Mouse (Mus musculus) kidney, postnatal 25 days (tissue): Measurements from ENCODE around the gene Plxdc1.
A peak's percentile ranks its signal among the peaks of the same experiment; 100 is the strongest.

Experiments
- DNase-seq, 2 experiments: peaks; one replicate each; pipeline ENCODE4 v3.0.0; 2021; ENCODE audit warnings: mixed read lengths in 2 of 2

Plxdc1 gene

DNA sequence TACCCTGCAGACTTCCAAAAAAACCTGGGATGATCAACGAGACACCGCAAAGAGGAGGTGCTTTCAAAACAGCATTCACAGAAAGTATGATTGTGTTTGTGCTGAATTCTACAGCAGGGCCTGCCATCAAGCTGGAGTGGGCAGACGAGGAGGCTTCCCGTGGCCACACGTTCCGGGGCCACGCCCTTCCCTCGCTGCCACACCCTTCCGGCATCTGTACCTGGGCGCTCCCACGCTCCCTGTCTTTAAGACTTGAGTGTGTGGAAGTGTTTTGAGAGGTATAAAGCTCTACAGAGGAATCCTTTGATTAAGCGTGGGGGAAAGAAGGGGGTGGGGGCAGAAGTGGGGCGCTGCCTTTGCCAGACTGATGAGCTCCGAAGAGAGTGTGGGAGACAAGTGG, 73.1 kb downstream of the Plxdc1 start:
- DNase-seq, result no peak

DNA sequence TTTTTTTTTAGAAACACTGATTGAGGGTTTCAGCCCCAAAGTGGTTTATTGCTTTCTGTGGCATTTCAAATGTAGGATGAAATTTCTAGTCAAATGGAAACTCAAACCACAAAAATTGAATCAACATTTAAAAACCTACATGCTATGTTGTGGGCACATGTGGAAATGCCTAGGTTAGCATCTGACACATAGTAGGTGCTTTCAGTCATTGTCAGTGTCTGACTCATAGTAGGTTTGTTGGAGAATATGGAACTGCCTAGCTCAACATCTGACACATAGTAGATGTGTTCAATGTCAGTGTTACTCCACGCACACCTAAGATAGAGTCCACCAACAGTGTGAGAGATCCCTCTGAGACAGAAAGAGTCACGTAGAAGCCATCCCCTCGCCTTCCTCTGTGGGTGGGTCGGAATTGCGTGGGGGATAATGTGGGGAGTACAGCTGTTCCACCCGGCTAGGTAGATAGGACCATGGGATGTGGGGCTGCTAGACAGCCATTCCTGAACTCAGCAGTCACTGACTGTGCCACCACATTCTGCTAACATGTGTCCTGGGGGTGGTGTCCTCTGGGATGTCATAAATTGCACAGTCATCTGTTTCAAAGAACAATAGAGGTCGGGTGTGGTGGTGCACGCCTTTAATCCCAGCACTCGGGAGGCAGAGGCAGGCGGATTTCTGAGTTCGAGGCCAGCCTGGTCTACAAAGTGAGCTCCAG, 77.5 kb downstream of the Plxdc1 start:
- DNase-seq, result no peak

DNA sequence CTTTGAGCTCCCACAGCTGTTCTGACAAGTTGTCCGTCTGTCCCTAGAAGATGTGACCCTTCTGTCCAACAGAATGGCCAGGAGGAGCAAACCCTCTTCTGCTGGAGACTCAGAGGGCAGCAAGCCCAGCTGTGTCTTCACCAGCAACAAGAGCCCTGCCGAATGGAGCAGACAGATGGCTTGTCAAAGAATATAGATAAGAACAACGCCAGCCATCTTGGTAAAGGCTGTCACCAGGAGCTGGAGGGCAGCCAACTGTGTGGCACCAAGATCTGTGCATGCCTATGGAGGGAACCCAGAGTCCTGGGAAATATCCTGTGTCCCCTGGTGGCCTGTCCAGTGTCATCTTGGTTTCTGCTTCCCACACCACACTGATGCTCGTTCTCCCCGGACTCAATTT, 78.3 kb downstream of the Plxdc1 start:
- no peak for DNase-seq

DNA sequence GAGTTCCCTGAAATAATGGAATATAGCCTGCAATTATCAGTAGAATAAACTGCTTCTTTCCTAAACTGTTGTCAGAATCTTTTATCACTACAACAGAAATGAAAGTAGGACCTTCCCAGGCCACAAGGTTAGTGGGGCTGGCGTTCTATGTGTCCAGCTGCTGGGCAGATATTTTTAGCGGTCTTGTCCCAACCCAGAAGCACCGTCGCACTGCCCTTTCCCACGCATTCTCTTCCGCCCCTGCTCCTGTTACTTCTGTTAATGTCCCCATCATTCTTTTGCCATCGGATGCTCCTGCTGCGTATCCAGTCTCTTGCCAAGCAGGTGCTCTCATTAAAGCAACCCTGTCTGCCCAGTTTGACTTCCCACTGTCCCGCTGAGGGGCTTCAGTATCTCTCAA, 79.3 kb downstream of the Plxdc1 start:
- DNase-seq, result no peak

DNA sequence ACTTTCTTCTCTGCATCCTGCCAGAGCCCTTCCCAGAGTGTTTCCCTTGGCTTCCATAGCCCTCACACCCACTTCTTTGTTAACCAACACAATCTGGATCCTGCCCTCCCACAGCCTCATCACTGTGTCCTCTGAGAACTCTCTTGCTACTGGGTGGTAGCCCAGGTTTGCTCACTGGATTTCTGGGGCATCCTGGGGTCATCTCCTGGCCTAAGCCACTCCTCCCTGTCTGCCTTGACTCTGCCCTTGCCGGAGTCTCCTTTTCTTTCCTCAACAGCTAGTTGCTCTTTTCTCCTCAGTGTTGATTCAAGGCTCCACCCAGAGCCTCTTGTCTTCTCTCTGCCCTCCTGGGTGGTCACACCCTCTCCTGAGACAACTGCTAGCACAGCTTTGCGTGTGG, 80.3 kb downstream of the Plxdc1 start:
- no peak for DNase-seq

DNA sequence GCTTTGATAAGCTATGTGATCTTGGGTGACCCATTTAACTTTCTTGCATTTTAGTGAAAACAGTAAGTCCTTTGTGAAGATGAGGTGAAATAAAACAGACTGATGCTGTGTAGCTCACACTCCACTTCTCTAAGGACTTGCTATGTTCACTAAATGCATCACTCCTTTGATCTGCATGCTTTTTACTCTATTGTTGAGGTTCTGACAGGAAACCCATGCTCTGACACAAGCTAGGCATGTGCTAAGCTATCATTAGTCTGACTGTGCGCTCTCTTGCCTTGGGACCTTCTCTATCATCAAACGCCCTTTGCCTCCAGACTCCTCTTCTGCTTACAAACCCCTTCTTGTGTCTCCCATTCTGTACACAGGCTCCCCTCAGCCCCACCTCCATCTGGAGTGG, 80.7 kb downstream of the Plxdc1 start:
- DNase-seq, result no peak

DNA sequence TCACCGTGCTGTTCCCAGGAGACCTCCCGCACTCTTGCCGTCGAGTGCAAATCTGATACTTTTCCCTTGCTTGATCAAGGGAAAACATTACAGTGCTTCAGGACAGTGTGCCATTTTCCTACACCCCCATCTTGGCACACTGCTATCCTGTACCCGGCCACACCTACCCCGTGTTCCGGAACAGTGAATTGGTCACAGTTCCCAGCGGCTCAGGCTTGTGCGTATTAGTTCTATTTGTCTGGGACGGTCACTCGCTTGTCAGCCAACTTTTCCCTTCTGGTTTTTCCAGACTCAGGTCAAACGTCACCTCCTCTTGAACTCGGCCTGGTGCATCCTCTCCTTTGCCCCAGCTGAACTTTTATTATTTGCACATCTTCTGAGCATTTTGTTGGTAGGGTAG, 81.4 kb downstream of the Plxdc1 start:
- peak in 1 of 2 experiments; percentile 44 for DNase-seq

DNA sequence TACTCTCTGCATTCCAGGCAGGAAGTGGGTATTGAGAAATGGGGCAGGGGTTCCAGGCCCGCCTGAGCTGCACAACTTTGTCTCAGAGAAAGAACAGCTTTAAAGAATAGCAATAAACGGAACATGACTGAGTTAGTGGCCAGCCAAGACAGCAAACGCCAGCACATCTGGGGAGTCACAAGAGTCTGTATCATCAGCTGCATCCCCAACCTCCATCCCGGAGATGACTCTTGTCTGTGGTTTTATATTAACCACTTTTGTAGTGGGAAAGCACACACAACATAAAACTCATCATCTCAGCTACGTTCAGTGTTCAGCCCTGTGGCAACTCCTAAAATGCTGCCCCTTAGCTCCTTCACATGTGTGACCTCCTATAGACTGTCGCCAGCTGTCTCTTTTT, 84.4 kb downstream of the Plxdc1 start:
- no peak for DNase-seq

DNA sequence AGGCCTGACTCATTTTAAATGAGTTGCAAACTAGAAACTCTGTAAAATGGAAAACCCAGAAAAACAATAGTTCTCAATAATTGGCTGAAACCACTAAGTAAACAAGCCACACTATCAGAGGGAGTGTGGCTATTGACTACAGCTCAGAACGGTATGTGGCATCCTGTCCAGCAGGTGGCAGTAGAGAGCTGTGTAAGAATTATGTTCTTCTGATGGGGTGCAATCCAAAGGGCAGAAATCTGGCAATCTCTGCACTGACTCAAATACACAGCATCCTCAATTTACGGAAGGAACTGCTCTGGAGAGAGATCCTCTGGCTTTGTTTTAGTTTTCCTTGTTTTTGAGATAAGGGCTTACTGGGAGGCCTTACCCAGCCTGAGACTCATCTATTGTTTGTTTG, 86.4 kb downstream of the Plxdc1 start:
- peak; percentile 87 to 96 for DNase-seq

DNA sequence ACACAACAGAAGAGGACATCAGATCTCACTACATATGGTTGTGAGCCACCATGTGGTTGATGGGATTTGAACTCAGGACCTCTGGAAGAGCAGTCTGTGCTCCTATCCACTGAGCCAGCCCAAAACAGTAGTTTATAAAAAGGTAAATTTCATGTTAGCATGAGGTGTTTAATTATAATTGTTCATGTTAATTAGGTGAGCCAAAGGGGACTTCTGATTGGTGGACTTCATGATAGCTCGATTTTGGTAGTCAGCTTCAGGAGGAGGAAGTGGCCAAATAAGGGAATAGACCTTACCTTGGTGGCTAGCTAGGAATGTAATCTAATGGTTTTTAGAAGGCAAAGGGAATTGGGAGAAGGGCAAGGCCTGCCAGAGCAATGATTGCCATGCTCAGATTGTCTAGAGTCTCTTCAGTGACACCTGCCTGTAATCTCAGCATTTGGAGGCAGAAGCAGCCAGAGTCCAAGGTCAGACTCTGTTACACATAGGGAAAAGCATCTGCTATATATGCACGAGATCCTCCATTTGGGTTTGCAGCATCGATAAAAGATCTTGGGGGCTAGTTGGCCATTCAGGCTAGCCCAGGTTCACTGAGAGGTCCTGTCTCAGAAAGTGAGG, 88.6 kb downstream of the Plxdc1 start:
- no peak for DNase-seq

DNA sequence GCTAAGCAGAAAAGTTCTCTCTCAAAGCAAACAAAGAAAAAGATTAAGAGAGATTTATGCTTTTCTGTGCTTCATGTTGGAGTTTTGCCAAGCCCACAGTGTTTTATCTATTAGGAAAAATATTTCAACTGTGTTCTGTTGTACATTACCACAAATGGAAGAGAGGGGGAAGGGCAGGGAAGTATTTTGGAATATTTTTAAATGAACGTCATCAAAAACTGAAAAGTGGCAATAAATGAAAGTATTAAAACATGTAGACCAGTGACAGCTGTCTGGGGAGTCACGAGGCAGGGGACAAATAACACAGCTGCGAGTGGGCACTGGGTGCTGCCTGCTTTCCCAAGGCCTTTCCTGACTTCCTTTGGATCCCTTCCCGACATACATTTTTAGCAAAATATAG, 89.6 kb downstream of the Plxdc1 start:
- no peak for DNase-seq

DNA sequence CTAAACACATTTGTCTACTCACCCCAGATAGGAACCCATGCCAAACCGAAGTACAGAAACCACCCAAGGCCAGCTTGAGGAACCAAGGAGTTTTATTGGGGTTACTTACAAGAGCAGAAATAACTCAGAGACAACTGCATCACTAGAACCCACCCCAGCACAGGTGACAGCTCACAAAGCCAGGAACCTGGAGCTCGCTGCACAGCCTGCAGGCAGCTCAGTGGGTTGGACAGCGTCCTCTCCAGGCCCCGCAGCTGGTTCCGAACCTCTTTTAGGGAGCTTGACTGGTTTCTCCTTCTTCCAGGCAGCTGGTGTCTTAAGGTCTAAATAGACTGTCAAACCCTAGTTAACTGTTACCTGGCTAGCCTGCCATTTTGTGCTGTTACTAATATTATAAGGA, 94.4 kb downstream of the Plxdc1 start:
- no peak for DNase-seq

DNA sequence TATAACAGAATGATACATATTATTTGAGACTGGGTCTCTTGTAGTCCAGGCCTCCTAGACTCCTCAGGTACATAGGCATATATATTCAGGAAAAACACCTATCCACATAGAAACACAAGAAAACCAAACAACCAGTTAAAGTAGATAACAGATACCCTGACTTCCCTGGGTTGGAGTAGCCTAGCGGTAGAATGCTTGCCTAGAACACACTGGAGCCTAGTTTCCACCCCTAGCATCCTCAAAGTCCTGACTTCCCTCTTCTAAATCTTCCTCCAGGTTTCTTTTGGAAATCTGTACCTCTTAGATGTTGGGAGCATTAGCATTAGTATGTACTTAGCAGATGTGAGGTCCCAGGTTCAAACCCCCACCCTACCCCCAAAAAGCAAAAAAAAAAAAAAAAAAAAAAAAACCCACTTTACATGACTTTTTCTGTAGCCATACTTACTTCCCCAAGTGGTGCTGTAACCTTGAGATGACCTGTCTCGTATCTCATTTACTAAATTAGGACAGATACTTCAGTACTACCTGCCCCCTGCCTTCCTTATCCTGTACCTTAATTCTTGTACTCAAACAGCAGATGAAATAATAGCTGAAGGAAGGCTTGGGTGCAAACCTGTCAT, 100.8 kb downstream of the Plxdc1 start:
- DNase-seq, result no peak

DNA sequence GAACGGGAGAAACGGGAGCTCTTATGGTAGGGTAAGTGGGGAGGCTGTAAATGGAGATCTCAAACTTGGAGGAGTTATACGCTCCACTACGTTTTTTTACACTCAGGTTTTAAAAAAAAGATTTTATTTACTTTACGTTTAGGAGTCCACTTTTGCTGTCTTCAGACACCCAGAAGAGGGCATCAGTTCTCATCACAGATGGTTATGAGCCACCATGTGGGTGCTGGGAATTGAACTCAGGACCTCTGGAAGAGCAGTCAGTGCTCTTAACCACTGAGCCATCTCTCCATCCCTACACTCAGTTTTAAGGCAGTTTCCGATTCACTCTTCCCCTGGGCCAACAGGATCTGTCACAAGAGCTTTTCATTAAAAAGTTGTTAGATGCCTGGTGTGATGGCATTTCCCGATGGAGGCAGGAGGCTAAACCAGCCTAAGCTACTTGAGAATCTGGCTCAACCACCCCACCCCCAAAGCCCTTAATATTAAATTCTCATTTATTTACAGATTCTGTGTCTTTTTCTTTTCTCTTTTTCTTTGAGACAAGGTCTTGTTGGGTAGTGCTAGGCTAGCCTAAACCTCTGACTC, 101.6 kb downstream of the Plxdc1 start:
- DNase-seq, result no peak

DNA sequence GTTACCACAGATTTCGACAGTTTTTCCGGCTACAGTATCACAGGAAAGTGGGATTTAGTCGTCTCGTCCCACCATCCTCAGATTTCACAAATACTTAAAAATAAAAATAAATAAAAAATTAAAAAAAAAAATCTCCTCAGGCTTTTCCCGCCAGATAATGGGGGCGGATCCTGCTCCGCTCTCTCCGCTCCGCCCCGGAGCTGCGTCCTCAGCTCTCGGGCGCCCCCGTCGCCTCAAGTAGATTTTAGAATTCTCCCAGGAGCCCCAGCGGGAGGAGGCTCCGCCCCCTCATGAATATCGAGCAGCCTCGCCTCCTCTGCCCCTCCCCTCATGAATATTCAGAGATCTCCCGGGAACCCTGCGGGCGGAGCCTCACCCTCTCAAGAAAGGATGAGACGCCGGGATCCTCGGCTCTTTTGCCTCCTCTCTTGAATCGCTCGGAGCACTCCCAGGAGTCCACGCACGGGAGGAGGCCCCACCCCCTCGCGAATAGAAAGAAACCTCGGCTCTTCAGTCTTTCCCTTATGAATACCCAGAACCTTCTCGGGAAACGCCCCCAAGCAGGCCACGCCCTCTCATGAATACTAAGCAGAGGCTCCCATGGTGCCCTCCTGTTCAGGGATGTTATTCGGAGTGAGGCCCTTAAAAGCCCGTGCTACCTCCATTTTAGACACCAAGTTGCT, 102.2 kb downstream of the Plxdc1 start, which contains the start of gene Fbxo47:
Gene Fbxo47, minus strand, starts transcription at position 237 of the 683 bp plus-strand sequence.
- peak; percentile 98 to 99 for DNase-seq

DNA sequence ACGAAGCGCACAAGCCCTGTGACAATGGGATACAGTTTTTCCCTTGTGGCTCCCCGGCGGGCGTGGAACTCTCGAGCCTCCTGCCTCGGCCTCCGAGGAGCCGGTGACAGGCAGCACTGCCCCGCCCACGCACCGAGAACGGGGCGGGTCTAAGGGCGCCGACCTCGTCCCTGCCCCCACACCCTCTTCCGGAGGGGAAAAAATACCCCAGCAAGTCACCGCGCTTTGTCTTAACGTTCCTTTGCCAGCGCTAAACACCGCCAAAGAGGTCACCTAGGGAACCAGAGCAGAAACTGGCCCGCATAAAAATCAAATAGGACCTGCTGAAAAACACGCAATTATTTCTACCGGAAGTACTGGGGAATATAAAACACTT, 102.7 kb downstream of the Plxdc1 start:
- DNase-seq, result peak; percentile 71 to 83

DNA sequence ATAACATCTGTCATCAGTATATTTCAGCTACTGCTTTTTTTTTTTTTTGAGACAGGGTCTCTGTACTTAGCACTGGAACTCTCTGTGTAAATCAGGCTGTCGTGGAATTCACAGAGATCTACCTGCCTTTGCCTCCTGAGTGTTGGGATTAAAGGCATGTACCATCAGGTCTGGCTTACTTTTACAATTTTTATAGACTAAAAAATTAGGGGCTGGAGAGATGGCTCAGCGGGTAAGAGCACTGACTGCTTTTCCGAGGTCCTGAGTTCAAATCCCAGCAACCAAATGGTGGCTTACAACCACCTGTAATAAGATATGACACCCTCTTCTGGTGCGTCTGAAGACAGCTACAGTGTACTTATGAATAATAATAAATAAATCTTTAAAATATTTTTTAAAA, 105.9 kb downstream of the Plxdc1 start:
- no peak for DNase-seq

DNA sequence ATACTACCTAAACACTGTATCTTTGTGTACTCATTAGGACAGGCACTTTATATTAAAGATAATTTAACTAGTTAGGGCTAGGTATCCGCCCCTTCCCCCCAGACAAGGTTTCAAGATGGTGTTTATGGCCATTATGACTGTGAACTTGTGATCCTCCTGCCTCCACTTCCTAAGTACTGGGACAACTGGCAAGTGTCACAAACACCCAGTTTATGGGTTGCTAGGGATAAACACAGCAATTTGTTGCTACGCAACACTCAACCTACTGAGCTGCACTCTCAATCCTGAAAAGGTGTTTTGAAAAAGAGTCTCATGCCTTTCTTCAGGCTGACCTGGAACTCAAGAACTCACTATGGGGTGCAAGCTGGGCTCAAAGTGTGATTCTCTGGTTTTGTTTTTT, 108.9 kb downstream of the Plxdc1 start:
- no peak for DNase-seq

DNA sequence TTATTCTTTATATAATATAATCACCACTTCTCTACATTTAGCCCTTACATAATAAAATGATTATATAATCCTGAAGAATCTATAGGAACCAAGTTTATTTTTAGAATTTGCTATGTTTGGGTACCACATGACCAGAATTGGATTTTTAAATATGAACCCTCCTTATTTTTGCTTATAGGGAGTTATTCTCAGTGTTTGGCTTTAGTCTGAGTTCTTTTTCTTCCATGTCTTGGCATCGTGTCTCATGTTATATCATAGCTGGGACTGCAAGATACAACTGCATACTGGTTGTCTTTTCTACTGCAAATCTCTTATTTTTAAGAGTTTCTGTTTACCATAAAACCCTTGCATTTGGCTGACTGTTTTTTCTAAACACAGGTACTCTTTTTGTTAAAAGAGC, 111.8 kb downstream of the Plxdc1 start:
- no peak for DNase-seq
